Mouse (Mus musculus) limb, embryonic 11.5 days (tissue): ENCODE data around the gene Laptm5. TPM values are rescaled to one million over a fixed set of nuclear protein-coding genes. Genes with fewer than 3 reads are reported as not detected.

ENCODE experiments used
- ATAC-seq: fragments of 200-750 bp; cut with Nextera tagmentation; 2 replicates; pipeline ENCODE4 v1.8.0; 2017; ENCODE audit warnings: low read depth; ENCODE audit not compliant: insufficient number of reproducible peaks, low FRiP score, low TSS enrichment
- DNase-seq: peaks from one replicate; pipeline ENCODE4 v3.0.0-alpha.2; 2015; ENCODE audit warnings: low spot score
- H3K27ac ChIP-seq: fragments of 300-500 bp; sonication (generic); replicated peaks from 2 replicates; pipeline ENCODE4 v1.5.1; 2014; ENCODE audit warnings: low read depth, mild to moderate bottlenecking, low read length
- H3K27me3 ChIP-seq: fragments of 300-500 bp; sonication (generic); 2 replicates; pipeline ENCODE4 v1.6.1; 2014; ENCODE audit warnings: mild to moderate bottlenecking, low read length, mixed read lengths; ENCODE audit not compliant: control insufficient read depth, insufficient read depth
- H3K36me3 ChIP-seq: fragments of 300-500 bp; sonication (generic); 2 replicates; pipeline ENCODE4 v1.6.1; 2014; ENCODE audit warnings: mild to moderate bottlenecking, low read length, moderate library complexity, mixed read lengths; ENCODE audit not compliant: control insufficient read depth, insufficient read depth
- H3K4me1 ChIP-seq: fragments of 300-500 bp; sonication (generic); 2 replicates; pipeline ENCODE4 v1.6.1; 2014; ENCODE audit warnings: low read length, mixed read lengths; ENCODE audit not compliant: control insufficient read depth, insufficient read depth
- H3K4me2 ChIP-seq: fragments of 300-500 bp; sonication (generic); 2 replicates; pipeline ENCODE4 v1.6.1; 2014; ENCODE audit warnings: low read depth, mild to moderate bottlenecking, moderate library complexity; ENCODE audit not compliant: severe bottlenecking
- H3K4me3 ChIP-seq: fragments of 300-500 bp; sonication (generic); 2 replicates; pipeline ENCODE4 v1.5.1; 2014; ENCODE audit warnings: low read depth, low read length
- H3K9ac ChIP-seq: fragments of 300-500 bp; sonication (generic); 2 replicates; pipeline ENCODE4 v1.6.1; 2014; ENCODE audit warnings: mild to moderate bottlenecking, low read length
- H3K9me3 ChIP-seq: fragments of 300-500 bp; sonication (generic); 2 replicates; pipeline ENCODE4 v1.6.1; 2016; ENCODE audit warnings: low read length; ENCODE audit not compliant: control insufficient read depth
- WGBS: fragments of 180-500 bp; shearing (Covaris S2); extraction: QIAGEN DNeasy Blood & Tissue Kit; methylation state at CpG from one replicate; pipeline ENCODE4 v1.1.7; 2014; 5-methylcytosine and 5-hydroxymethylcytosine counted together
- polyA plus RNA-seq: library from polyadenylated mRNA; unstranded; fragments of >200 nt; fragmentation: Nextera tagmentation; extraction: Ambion mirVana; gene quantifications from 2 replicates; pipeline ENCODE4 v1.2.1, GENCODE M21; 2014

Gene Laptm5
- polyA plus RNA-seq, 1 experiment from 2014 or later, result 18.7 TPM

- ATAC-seq (no peak), DNase-seq (no peak)
- no peaks in the 10 kb centered on the region for H3K27me3 ChIP-seq
- H3K4me2 ChIP-seq, result no peak overlapping the region
- H3K27ac ChIP-seq, result no peak overlapping the region
- no peak overlapping the region for H3K9ac ChIP-seq
- no peak overlapping the region for H3K4me3 ChIP-seq
- 27% methylated on average over 10 of the region's 11 CpGs for WGBS
- peaks cover under 1% of the 10 kb centered on the region for H3K4me1 ChIP-seq
- H3K36me3 ChIP-seq, result no peaks in the 10 kb centered on the region
- H3K9me3 ChIP-seq, result no peaks in the 10 kb centered on the region
Observed at GRCm38 (mm10) chr4:130889777-130890510, 23.0 kb upstream of the Laptm5 start.

- no peak overlapping the region for H3K9ac ChIP-seq
- no peak for ATAC-seq
Observed at GRCm38 (mm10) chr4:130890511-130890840, 22.4 kb upstream of the Laptm5 start.

GRCm38 (mm10) chr4:130892001-130892587 is 20.8 kb upstream of the Laptm5 start:
- H3K4me3 ChIP-seq, result no peak overlapping the region
- ATAC-seq (no peak), DNase-seq (peak; percentile 92)
- H3K36me3 ChIP-seq, result no peaks in the 10 kb centered on the region
- H3K4me1 ChIP-seq, result no peaks in the 10 kb centered on the region; the same call in 1 of the 2 replicates
- no peak overlapping the region for H3K9ac ChIP-seq
- no peak overlapping the region for H3K27ac ChIP-seq
- no peak overlapping the region for H3K4me2 ChIP-seq
- 35% methylated on average over 17 of the region's 17 CpGs for WGBS
- H3K9me3 ChIP-seq, result no peaks in the 10 kb centered on the region
- H3K27me3 ChIP-seq, result no peaks in the 10 kb centered on the region

More at GRCm38 (mm10) chr4:130890511-130890840, 22.4 kb upstream of the Laptm5 start:
- H3K27ac ChIP-seq, result no peak overlapping the region
- DNase-seq, result no peak
- H3K27me3 ChIP-seq, result no peaks in the 10 kb centered on the region
- H3K36me3 ChIP-seq, result no peaks in the 10 kb centered on the region
- no peak overlapping the region for H3K4me2 ChIP-seq
- no peak overlapping the region for H3K4me3 ChIP-seq
- H3K4me1 ChIP-seq, result no peaks in the 10 kb centered on the region; the same call in 1 of the 2 replicates
- no peaks in the 10 kb centered on the region for H3K9me3 ChIP-seq

GRCm38 (mm10) chr4:130893688-130894087 is 19.2 kb upstream of the Laptm5 start:
- Histone ChIP-seq H3K9me3 (no peaks in the 10 kb centered on the region), H3K4me1 (no peaks in the 10 kb centered on the region), H3K27me3 (no peaks in the 10 kb centered on the region), H3K4me3 (no peak overlapping the region), H3K9ac (no peak overlapping the region), H3K4me2 (no peak overlapping the region), H3K36me3 (no peaks in the 10 kb centered on the region), H3K27ac (no peak overlapping the region)
- ATAC-seq (no peak; the same call in 1 of the 2 replicates), DNase-seq (no peak)
- WGBS, result 67% methylated on average over 5 of the region's 5 CpGs

- no peak for DNase-seq
- no peaks in the 10 kb centered on the region for H3K36me3 ChIP-seq
- 94% methylated on average over 6 of the region's 6 CpGs for whole genome bisulfite sequencing
- no peak overlapping the region for H3K9ac ChIP-seq
- H3K9me3 ChIP-seq, result no peaks in the 10 kb centered on the region
- ATAC-seq, result no peak
- H3K4me2 ChIP-seq, result no peak overlapping the region
- no peaks in the 10 kb centered on the region for H3K27me3 ChIP-seq
- H3K27ac ChIP-seq, result no peak overlapping the region
- H3K4me3 ChIP-seq, result no peak overlapping the region
- peaks cover 2% of the 10 kb centered on the region; the same call in 1 of the 2 replicates for H3K4me1 ChIP-seq
Observed at GRCm38 (mm10) chr4:130895701-130896100, 17.2 kb upstream of the Laptm5 start.

GRCm38 (mm10) chr4:130896372-130896771 is 16.6 kb upstream of the Laptm5 start:
- Histone ChIP-seq H3K4me1 (peaks cover 5% of the 10 kb centered on the region; the same call in 1 of the 2 replicates), H3K4me3 (no peak overlapping the region), H3K27ac (no peak overlapping the region), H3K36me3 (no peaks in the 10 kb centered on the region), H3K4me2 (no peak overlapping the region), H3K27me3 (no peaks in the 10 kb centered on the region), H3K9ac (no peak overlapping the region), H3K9me3 (no peaks in the 10 kb centered on the region)
- DNase-seq, result peak; percentile 70
- WGBS, result 75% methylated on average over 2 of the region's 2 CpGs
- ATAC-seq, result no peak

- Histone ChIP-seq H3K27ac (no peak overlapping the region), H3K4me1 (peaks cover 9% of the 10 kb centered on the region; the same call in 1 of the 2 replicates)
Observed at GRCm38 (mm10) chr4:130899383-130899781, 13.5 kb upstream of the Laptm5 start.

GRCm38 (mm10) chr4:130899782-130900427 is 13.0 kb upstream of the Laptm5 start:
- H3K27me3 ChIP-seq, result no peaks in the 10 kb centered on the region
- WGBS, result 79% methylated on average over 6 of the region's 6 CpGs

More at GRCm38 (mm10) chr4:130899383-130899781, 13.5 kb upstream of the Laptm5 start:
- Histone ChIP-seq H3K4me2 (no peak overlapping the region), H3K27me3 (no peaks in the 10 kb centered on the region), H3K9me3 (no peaks in the 10 kb centered on the region), H3K9ac (no peak overlapping the region), H3K4me3 (no peak overlapping the region), H3K36me3 (no peaks in the 10 kb centered on the region)
- ATAC-seq (no peak), DNase-seq (no peak)
- 76% methylated on average over 3 of the region's 3 CpGs for WGBS

More at GRCm38 (mm10) chr4:130899782-130900427, 13.0 kb upstream of the Laptm5 start:
- H3K4me3 ChIP-seq, result no peak overlapping the region
- peaks cover 14% of the 10 kb centered on the region for H3K4me1 ChIP-seq
- ATAC-seq (no peak), DNase-seq (no peak)
- no peaks in the 10 kb centered on the region for H3K9me3 ChIP-seq
- no peaks in the 10 kb centered on the region for H3K36me3 ChIP-seq
- no peak overlapping the region for H3K4me2 ChIP-seq
- 0 out of 2 replicates have a peak overlapping the region, but pooled peaks have one; percentile 14 for H3K9ac ChIP-seq
- no peak overlapping the region for H3K27ac ChIP-seq
